Mouse (Mus musculus) CH12.LX (cell line): Measurements from ENCODE around the gene Anln. TPM values are rescaled to one million over a fixed set of nuclear protein-coding genes. Genes with fewer than 3 reads are reported as not detected.
A peak's percentile ranks its signal among the peaks of the same experiment; 100 is the strongest.
"Not testable (repeated sequence)": the region's sequence is repeated elsewhere in the genome, so short reads cannot be mapped to it uniquely, and the experiment has no call there.

Experiments used
- DNase-seq: peaks from one replicate; pipeline ENCODE4 v3.0.0-alpha.2; 2013; ENCODE audit errors: extremely low read depth
- H3K27ac ChIP-seq: 2 replicates; pipeline ENCODE4 v1.5.1; 2012; ENCODE audit warnings: low read depth, mild to moderate bottlenecking, control low read depth, moderate library complexity; ENCODE audit not compliant: insufficient read depth
- H3K27me3 ChIP-seq: replicated peaks from 2 replicates; pipeline ENCODE3; 2012; ENCODE audit warnings: inconsistent platforms
- H3K36me3 ChIP-seq, 2 experiments: replicated peaks in 1 of 2; 2 replicates each; pipeline versions ENCODE3 to v1.6.1; 2012; ENCODE audit warnings: inconsistent platforms in 1 of 2, low read length in 1 of 2, mild to moderate bottlenecking in 1 of 2, mixed read lengths in 1 of 2, moderate library complexity in 1 of 2; ENCODE audit not compliant: control insufficient read depth in 1 of 2, insufficient read depth in 1 of 2
- H3K4me1 ChIP-seq, 2 experiments: 2 replicates each; pipeline ENCODE4 v1.6.1; 2012; ENCODE audit warnings: inconsistent platforms in 1 of 2, moderate library complexity in 1 of 2; ENCODE audit not compliant: insufficient read depth in 2 of 2, control insufficient read depth in 1 of 2
- H3K4me2 ChIP-seq: 2 replicates; pipeline ENCODE4 v1.6.1; 2012; ENCODE audit warnings: low read depth, mild to moderate bottlenecking, control low read depth; ENCODE audit not compliant: poor library complexity, insufficient read depth, severe bottlenecking
- H3K4me3 ChIP-seq, 3 experiments: fragments of 150-350 bp in 1 of 3; sonication (generic) in 1 of 3; replicated peaks in 1 of 3; 2 replicates each; pipeline versions ENCODE3 to v1.5.1; 2011 to 2012; ENCODE audit warnings: low read depth in 2 of 3, low read length in 2 of 3, mild to moderate bottlenecking in 2 of 3, moderate library complexity in 2 of 3, control low read depth in 1 of 3, improper control_type of control experiment in 1 of 3, inconsistent platforms in 1 of 3, mixed read lengths in 1 of 3; ENCODE audit not compliant: poor library complexity in 1 of 3
- H3K79me2 ChIP-seq: replicated peaks from 2 replicates; pipeline ENCODE4 v1.6.1; 2012; ENCODE audit warnings: mild to moderate bottlenecking, moderate library complexity; ENCODE audit not compliant: control insufficient read depth, poor library complexity, insufficient read depth, severe bottlenecking; ENCODE audit errors: extremely low read depth
- H3K9ac ChIP-seq: 2 replicates; pipeline ENCODE4 v1.6.1; 2012; ENCODE audit warnings: low read depth, mild to moderate bottlenecking, control low read depth, moderate library complexity; ENCODE audit not compliant: insufficient read depth
- H3K9me3 ChIP-seq: replicated peaks from 2 replicates; pipeline ENCODE3; 2012; ENCODE audit warnings: low read length, inconsistent platforms, mixed read lengths
- CTCF ChIP-seq, 2 experiments: IDR thresholded peaks in 1 of 2; conservative IDR thresholded peaks in 1 of 2; 2 replicates each; pipeline ENCODE4 v1.5.1; 2011 to 2012; ENCODE audit warnings: low read depth in 2 of 2, low read length in 2 of 2, improper control_type of control experiment in 1 of 2, inconsistent platforms in 1 of 2, mild to moderate bottlenecking in 1 of 2, moderate library complexity in 1 of 2
- ELF1 ChIP-seq: IDR thresholded peaks from 2 replicates; pipeline ENCODE4 v1.6.1; 2014; ENCODE audit warnings: low read depth, mild to moderate bottlenecking, inconsistent platforms, low read length, improper control_type of control experiment
- EP300 ChIP-seq: IDR thresholded peaks from 2 replicates; pipeline ENCODE4 v1.6.1; 2011; ENCODE audit warnings: low read length, improper control_type of control experiment
- HCFC1 ChIP-seq: IDR thresholded peaks from 2 replicates; pipeline ENCODE4 v1.6.1; 2012; ENCODE audit warnings: low read depth, mild to moderate bottlenecking, inconsistent platforms, low read length, improper control_type of control experiment
- IRF4 ChIP-seq: IDR thresholded peaks from 2 replicates; pipeline ENCODE4 v1.6.1; 2014; ENCODE audit warnings: low read depth, mild to moderate bottlenecking, inconsistent platforms, low read length, improper control_type of control experiment
- JUN ChIP-seq: IDR thresholded peaks from 2 replicates; pipeline ENCODE4 v1.6.1; 2011; ENCODE audit warnings: low read depth, mild to moderate bottlenecking, low read length, improper control_type of control experiment, moderate library complexity; ENCODE audit not compliant: insufficient read depth
- JUND ChIP-seq: conservative IDR thresholded peaks from 2 replicates; pipeline ENCODE4 v1.6.1; 2011; ENCODE audit warnings: low read depth, low read length, improper control_type of control experiment
- MAFK ChIP-seq: IDR thresholded peaks from 2 replicates; pipeline ENCODE4 v1.6.1; 2011; ENCODE audit warnings: low read length, improper control_type of control experiment; ENCODE audit not compliant: insufficient replicate concordance
- MAX ChIP-seq: IDR thresholded peaks from 2 replicates; pipeline ENCODE4 v1.6.1; 2011; ENCODE audit warnings: low read length, improper control_type of control experiment
- MEF2A ChIP-seq: IDR thresholded peaks from 2 replicates; pipeline ENCODE4 v1.6.1; 2014; ENCODE audit warnings: low read depth, mild to moderate bottlenecking, inconsistent platforms, low read length, improper control_type of control experiment, borderline replicate concordance
- MXI1 ChIP-seq: IDR thresholded peaks from 2 replicates; pipeline ENCODE4 v1.6.1; 2011; ENCODE audit warnings: mild to moderate bottlenecking, low read depth, low read length, improper control_type of control experiment
- PAX5 ChIP-seq: IDR thresholded peaks from 2 replicates; pipeline ENCODE4 v1.6.1; 2012; ENCODE audit warnings: low read length, inconsistent platforms, mixed read lengths
- SIN3A ChIP-seq: IDR thresholded peaks from 2 replicates; pipeline ENCODE4 v1.6.1; 2012; ENCODE audit warnings: low read length, improper control_type of control experiment, inconsistent platforms
- ZC3H11A ChIP-seq: IDR thresholded peaks from 2 replicates; pipeline ENCODE4 v1.6.1; 2012; ENCODE audit warnings: low read depth, mild to moderate bottlenecking, inconsistent platforms, low read length, improper control_type of control experiment
- dilution Hi-C: fragments of 300-500 bp; cut with MboI; formaldehyde crosslinking; loops from 2 replicates; pipeline ENCODE4 v1.14.3; 2020; ENCODE audit warnings: low sequenced_read_pairs; ENCODE audit not compliant: extremely low pct_unique_long_range_greater_than_20kb, extremely low pct_ligation_motif_present
- in situ Hi-C: fragments of 300-500 bp; cut with MboI; formaldehyde crosslinking; loops from 3 replicates; pipeline ENCODE4 v1.14.3; 2019; ENCODE audit warnings: low sequenced_read_pairs, low pct_ligation_motif_present, low pct_unique_long_range_greater_than_20kb, mixed read lengths
- polyA plus RNA-seq: library from polyadenylated mRNA; unstranded; fragments of >175 nt; gene quantifications from 2 replicates; pipeline ENCODE4 v1.2.1, GENCODE M21; 2012; ENCODE audit warnings: low read depth; ENCODE audit not compliant: insufficient read length
- total RNA-seq, 2 experiments: library from RNA; depleted of rRNA; stranded (reverse); fragments of 300-350 nt in 1 of 2; fragments of >200 nt in 1 of 2; gene quantifications; 2 replicates each; pipeline ENCODE4 v1.2.3; 2012 to 2014

Anln gene
- total and polyA plus RNA-seq, 3 experiments, result 12.2 to 15.7 (median 12.3) TPM

DNA sequence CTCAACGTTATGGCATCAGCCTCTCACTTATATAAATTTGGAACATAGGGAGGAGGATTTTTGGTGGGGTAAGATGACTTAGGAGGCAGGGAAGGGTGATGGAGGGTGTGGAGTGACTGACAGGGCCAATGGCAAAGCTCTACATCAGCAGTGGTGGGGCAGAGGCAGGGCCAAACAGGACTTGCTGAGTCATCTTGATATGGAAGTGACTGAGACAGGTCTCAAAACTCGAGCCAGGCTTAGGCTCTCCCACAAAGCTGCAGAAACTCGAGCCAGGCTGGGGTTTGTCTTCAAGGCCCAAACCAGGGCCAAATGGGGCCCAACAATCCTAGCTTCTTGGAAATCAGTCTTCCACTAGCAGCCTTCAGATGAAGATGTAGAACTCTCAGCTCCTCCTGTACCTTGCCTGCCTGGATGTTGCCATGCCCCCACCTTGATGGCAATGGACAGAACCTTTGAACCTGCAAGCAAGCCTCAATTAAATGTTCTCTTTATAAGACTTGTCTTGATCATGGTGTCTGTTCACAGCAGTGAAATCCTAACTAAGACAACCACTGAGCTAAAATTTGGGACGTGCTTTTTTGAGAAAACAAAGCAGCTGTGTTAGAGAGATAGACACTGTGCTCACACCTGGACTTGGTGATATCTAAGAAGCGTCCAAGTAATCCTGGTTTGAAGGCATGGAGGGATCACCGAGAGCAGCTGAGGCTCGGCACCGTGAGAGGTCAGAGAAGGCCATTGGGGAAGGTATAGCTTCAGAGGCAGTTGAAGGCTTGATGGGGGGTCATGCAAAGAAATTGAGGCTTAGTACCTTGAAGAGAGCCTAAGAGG lies 66.4 kb downstream of the Anln start:
- H3K79me2 ChIP-seq, result no peaks in the 10 kb centered on the region
- H3K4me1 ChIP-seq, result peaks cover 0 to 24% of the 10 kb centered on the region in 2 experiments; a peak in 2 of 4 replicates
- H3K27me3 ChIP-seq, result no peaks in the 10 kb centered on the region
- DNase-seq, result peak; percentile 41
- H3K9ac ChIP-seq, result no peak overlapping the region
- in situ Hi-C loops (no loop called here), dilution Hi-C loops (no loop called here)
- H3K27ac ChIP-seq, result no peak overlapping the region
- peaks cover 21% of the 10 kb centered on the region for H3K9me3 ChIP-seq
- H3K4me3 ChIP-seq, result no peak overlapping the region
- no peak for TF ChIP-seq ELF1
- TF ChIP-seq MAX, result no peak
- no peak for TF ChIP-seq MEF2A
- TF ChIP-seq PAX5, result no peak
- TF ChIP-seq IRF4, result peak; percentile 15; the same call in 1 of the 2 replicates
- TF ChIP-seq CTCF (conservative IDR thresholded peaks at IDR 0.05 in 1 of 2, IDR thresholded peaks at IDR 0.05 in 1 of 2; ENCODE audit: low read depth in 2 of 2, low read length in 2 of 2), result no peak
- no peak for TF ChIP-seq HCFC1
- no peak for TF ChIP-seq SIN3A
- no peak for TF ChIP-seq ZC3H11A
- TF ChIP-seq MAFK, result peak; percentile 80
- TF ChIP-seq JUN, result no peak
- peaks cover 0 to 12% of the 10 kb centered on the region in 2 experiments for H3K36me3 ChIP-seq
- no peak overlapping the region for H3K4me2 ChIP-seq

DNA sequence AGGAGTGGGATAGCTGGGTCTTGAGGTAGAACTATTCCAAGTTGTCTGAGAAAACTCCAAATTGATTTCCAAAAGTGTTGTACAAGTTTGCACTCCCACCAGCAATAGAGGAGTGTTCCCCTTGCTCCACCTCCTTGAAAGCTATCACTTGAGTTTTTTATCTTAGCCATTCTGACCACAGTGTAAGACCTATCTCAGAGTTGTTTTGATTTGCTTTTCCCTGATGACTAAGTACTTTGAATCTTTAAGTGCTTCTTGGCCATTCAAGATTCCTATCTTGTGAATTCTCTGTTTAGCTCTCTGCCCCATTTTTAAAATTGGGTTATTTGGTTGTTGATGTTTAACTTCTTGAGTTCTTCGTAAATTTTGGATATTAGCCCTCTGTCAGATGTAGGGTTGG lies 69.9 kb downstream of the Anln start:
- Histone ChIP-seq H3K79me2 (no peaks in the 10 kb centered on the region), H3K4me3 (no peak overlapping the region), H3K27me3 (no peaks in the 10 kb centered on the region), H3K36me3 (peaks cover 0 to 7% of the 10 kb centered on the region in 2 experiments), H3K4me2 (no peak overlapping the region), H3K9ac (no peak overlapping the region), H3K27ac (no peak overlapping the region), H3K9me3 (peaks cover 26% of the 10 kb centered on the region), H3K4me1 (peaks cover 0 to 12% of the 10 kb centered on the region in 2 experiments; a peak in 2 of 4 replicates)
- in situ Hi-C loops (no loop called here), dilution Hi-C loops (no loop called here)
- no peak for DNase-seq
- TF ChIP-seq MXI1 (no peak), PAX5 (no peak), EP300 (no peak), JUND (no peak)

DNA sequence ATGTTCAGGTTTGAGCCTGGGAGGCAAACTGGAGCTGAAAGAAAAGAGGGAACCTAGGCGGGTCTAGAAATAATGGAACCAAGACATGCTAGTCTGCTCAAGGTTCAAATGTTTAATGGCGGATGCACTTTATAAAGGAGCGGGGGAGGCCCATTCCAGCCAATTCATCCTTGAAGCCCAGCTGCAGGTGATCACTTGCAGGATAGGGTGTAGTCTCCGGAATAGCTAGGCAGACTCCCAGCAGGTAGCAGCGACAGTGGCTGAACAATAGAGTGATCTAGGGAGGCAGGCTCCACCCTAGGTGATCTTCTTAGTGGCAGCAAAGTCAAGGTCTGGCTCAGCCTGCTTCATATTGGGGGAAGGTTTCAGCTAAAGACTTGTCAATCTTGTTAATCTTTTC lies 72.9 kb downstream of the Anln start:
- H3K79me2 ChIP-seq, H3K4me2 ChIP-seq, H3K9ac ChIP-seq, dilution Hi-C loops, H3K36me3 ChIP-seq, H3K4me3 ChIP-seq, DNase-seq, H3K27me3 ChIP-seq, in situ Hi-C loops, H3K4me1 ChIP-seq, H3K27ac ChIP-seq: not testable (repeated sequence)
- H3K9me3 ChIP-seq, result peaks cover 31% of the 10 kb centered on the region
